Mouse (Mus musculus) forebrain, embryonic 14.5 days (tissue): ENCODE measurements around the gene Il4ra. TPM values are rescaled to one million over a fixed set of nuclear protein-coding genes. Genes with fewer than 3 reads are reported as not detected.

Experiments
- ATAC-seq: fragments of 200-750 bp; cut with Nextera tagmentation; 2 replicates; pipeline ENCODE4 v1.8.0; 2017; ENCODE audit warnings: mild to moderate bottlenecking, moderate library complexity
- DNase-seq: peaks from one replicate; pipeline ENCODE4 v3.0.0-alpha.2; 2015; ENCODE audit warnings: low spot score
- H3K27ac ChIP-seq: fragments of 300-500 bp; sonication (generic); 2 replicates; pipeline ENCODE4 v1.5.1; 2014; ENCODE audit warnings: low read depth, mild to moderate bottlenecking, control low read depth, low read length, moderate library complexity
- H3K27me3 ChIP-seq: fragments of 300-500 bp; sonication (generic); replicated peaks from 2 replicates; pipeline ENCODE4 v1.6.1; 2014; ENCODE audit warnings: low read length, control low read depth, mixed read lengths; ENCODE audit not compliant: control insufficient read depth, insufficient read depth
- H3K36me3 ChIP-seq: fragments of 300-500 bp; sonication (generic); 2 replicates; pipeline ENCODE4 v1.6.1; 2014; ENCODE audit warnings: low read length, control low read depth; ENCODE audit not compliant: control insufficient read depth, insufficient read depth
- H3K4me1 ChIP-seq: fragments of 300-500 bp; sonication (generic); 2 replicates; pipeline ENCODE4 v1.6.1; 2014; ENCODE audit warnings: antibody characterized with exemption, low read length, control low read depth; ENCODE audit not compliant: control insufficient read depth, insufficient read depth
- H3K4me2 ChIP-seq: fragments of 300-500 bp; sonication (generic); 2 replicates; pipeline ENCODE4 v1.6.1; 2014; ENCODE audit warnings: mild to moderate bottlenecking, control low read depth, low read length
- H3K4me3 ChIP-seq: fragments of 300-500 bp; sonication (generic); 2 replicates; pipeline ENCODE4 v1.5.1; 2014; ENCODE audit warnings: low read depth, low read length, control low read depth
- H3K9ac ChIP-seq: fragments of 300-500 bp; sonication (generic); 2 replicates; pipeline ENCODE4 v1.6.1; 2014; ENCODE audit warnings: mild to moderate bottlenecking, low read length, control low read depth, moderate library complexity
- H3K9me3 ChIP-seq: fragments of 300-500 bp; sonication (generic); replicated peaks from 2 replicates; pipeline ENCODE4 v1.6.1; 2016; ENCODE audit warnings: low read length, control low read depth, mixed read lengths; ENCODE audit not compliant: control insufficient read depth
- WGBS: fragments of 180-500 bp; shearing (Covaris S2); extraction: QIAGEN DNeasy Blood & Tissue Kit; methylation state at CpG from one replicate; pipeline ENCODE4 v1.1.7; 2014; 5-methylcytosine and 5-hydroxymethylcytosine counted together
- polyA plus RNA-seq: library from polyadenylated mRNA; unstranded; fragments of >200 nt; fragmentation: Nextera tagmentation; extraction: Ambion mirVana; gene quantifications from 2 replicates; pipeline ENCODE4 v1.2.1, GENCODE M21; 2014

The Il4ra gene
- polyA plus RNA-seq, 1 experiment from 2014 or later, result 1.1 TPM

DNA sequence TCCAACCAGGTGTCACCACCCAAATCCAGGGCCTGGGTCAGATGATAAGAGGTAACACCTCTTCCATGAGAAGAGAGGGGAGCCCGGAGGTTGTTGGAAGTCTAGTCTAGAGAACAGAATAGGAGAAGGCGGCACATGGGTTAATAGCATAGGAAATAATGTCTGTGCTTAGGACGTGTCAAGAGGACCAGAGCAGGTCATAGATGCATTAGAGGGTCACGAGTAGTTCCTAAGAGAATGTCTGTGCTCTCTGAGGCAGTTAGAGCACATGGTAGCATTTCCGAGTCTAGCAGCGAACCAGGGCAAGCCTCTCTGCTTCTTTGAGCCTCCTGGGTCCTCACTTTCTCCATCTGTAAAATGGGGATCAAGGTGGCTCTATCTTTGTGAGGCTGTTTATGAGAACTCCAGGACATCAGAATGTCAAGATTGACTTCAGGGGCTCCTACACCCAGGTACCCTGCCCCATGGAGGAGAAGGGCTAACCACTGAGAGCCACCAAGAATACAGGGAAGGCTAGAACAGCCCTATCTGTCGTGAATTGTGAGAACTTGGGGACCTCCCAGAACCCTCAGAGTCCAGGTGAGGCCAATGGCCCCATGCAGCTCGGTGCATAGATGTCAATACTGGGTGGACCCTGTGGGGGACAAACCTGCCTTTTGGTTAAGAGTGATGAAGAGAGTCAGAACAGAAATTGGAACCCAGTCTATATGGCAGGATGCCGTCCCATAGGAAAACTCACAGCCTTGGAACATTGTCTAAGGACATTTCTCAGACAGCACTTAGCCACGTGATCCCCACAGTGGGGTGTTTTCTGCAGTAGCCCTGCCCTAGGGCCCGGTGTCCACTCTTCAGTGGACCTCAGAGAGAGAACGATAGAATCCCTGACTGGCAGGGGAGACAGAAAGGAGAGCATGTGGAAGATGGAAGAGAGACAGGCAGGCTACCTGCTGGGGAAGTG is 52.7 kb downstream of the Il4ra start:
- 78% methylated on average over 12 of the region's 12 CpGs for whole genome bisulfite sequencing
- DNase-seq (no peak), ATAC-seq (no peak)
- H3K9ac ChIP-seq, result no peak overlapping the region
- no peak overlapping the region for H3K4me3 ChIP-seq
- no peaks in the 10 kb centered on the region for H3K9me3 ChIP-seq
- H3K4me2 ChIP-seq, result no peak overlapping the region
- H3K4me1 ChIP-seq, result no peaks in the 10 kb centered on the region
- no peaks in the 10 kb centered on the region for H3K27me3 ChIP-seq
- H3K27ac ChIP-seq, result no peak overlapping the region
- H3K36me3 ChIP-seq, result no peaks in the 10 kb centered on the region

DNA sequence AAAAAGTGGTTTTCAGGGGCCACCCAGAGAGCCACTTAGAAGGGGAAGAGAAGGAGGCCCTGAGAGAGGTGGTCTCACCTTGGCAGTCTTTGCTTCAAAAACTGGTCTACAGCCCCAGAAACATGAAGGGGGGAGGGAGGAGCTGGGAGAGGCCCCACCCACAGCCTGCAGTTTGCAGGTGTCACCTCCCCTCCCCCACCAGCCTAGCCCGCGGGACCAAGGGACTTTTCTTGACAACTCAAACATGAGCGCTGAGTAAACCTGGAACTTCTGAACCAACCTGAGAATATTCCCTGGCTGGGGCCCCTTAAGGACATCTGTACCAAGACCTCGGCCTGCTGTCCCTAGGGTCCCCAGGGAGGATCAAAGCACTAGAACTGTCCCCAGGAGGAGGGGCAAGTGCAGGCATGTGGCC is 53.8 kb downstream of the Il4ra start:
- Histone ChIP-seq H3K36me3 (no peaks in the 10 kb centered on the region), H3K4me2 (no peak overlapping the region), H3K27me3 (no peaks in the 10 kb centered on the region), H3K9me3 (no peaks in the 10 kb centered on the region), H3K27ac (no peak overlapping the region), H3K9ac (no peak overlapping the region), H3K4me3 (no peak overlapping the region), H3K4me1 (no peaks in the 10 kb centered on the region)
- 76% methylated on average over 4 of the region's 4 CpGs for WGBS
- no peak for ATAC-seq
- DNase-seq, result no peak

DNA sequence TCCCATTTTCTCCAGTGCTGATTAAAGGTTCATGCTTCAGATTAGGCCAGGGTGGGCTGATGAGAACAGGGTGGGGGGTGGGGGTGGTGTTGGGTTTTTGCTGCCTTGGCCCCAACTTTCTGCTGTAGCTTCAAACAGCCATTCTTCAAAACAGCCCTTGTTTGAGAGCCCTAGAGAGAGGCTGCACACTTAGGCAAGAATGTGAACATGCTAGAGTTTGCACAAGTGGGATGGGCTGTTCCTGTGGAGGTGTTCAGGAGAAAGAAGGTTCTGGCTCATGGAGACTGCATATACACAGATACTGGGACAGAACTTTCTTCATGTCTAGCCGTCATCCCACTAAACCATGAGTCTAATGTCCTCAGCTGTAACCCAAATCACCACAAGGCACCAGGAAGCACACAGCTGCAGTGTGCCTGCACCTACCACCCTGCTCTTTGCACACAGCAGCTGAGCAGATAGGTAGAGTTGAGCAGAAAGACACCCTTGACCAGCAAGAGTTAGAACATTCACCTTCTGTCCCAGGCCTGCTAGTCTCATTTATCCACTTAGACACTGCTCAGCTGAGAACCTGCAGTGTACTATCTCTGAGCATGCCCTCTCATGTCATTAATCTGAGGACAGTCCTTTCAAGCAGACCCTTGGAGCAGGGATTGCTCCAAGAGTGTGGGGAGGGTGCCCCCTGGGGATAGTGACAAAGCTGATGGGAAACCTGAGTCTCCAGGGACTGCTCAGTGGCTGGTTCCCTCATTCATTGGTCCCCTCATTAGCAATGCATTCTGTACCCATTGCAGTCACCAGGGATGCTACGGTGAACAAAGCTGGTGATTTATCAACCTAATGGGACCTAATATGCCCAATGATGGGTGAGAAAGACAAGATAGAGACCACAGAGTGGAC is 54.6 kb downstream of the Il4ra start:
- ATAC-seq (no peak), DNase-seq (no peak)
- H3K9me3 ChIP-seq, result no peaks in the 10 kb centered on the region
- no peak overlapping the region for H3K4me2 ChIP-seq
- no peak overlapping the region for H3K9ac ChIP-seq
- no peak overlapping the region for H3K4me3 ChIP-seq
- H3K4me1 ChIP-seq, result no peaks in the 10 kb centered on the region
- H3K27me3 ChIP-seq, result no peaks in the 10 kb centered on the region
- H3K36me3 ChIP-seq, result no peaks in the 10 kb centered on the region
- no peak overlapping the region for H3K27ac ChIP-seq
- WGBS, result 66% methylated on average over 2 of the region's 2 CpGs

DNA sequence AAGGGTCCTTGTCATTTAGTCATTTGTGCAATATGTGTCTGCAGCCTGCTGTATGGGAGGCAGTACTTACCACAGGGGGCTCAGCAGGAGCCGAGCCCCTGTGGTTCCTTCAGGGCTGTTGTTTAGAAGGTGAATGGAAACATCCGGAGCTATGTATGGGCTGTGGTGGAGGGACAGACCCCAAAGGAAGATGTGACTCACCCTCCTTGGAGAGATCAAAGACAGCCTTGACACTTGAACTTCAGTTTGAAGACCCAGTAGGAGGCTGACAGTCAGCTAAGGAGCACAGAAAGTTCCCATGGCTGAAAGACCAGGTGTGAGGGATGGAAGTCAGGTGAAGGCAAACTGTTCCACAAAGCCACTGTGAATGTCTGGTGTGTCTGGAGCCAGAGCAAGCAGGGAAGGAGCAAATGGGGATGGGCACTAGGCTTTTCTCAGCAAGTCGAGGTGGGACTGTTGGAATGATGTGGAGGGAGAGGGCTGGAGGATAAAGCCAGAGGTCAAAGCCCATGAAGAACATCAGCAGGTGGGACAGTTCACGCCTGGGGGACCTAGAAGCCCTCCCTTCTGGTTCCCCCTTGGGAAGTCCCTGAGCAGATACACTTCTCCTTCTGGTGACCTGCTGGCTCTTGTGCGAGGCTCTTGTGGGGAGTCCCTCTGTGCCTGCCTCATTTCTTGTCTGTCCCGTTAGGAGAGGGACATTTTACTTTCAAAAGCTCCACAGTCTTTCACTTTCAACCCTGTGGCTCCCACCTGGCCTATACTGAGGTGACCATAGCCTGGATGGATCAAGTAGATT is 55.7 kb downstream of the Il4ra start:
- H3K27ac ChIP-seq, result no peak overlapping the region
- no peak overlapping the region for H3K9ac ChIP-seq
- ATAC-seq (no peak), DNase-seq (no peak)
- H3K4me2 ChIP-seq, result no peak overlapping the region
- H3K4me1 ChIP-seq, result no peaks in the 10 kb centered on the region
- 68% methylated on average over 6 of the region's 6 CpGs for WGBS
- no peaks in the 10 kb centered on the region for H3K27me3 ChIP-seq
- no peaks in the 10 kb centered on the region for H3K36me3 ChIP-seq
- H3K9me3 ChIP-seq, result no peaks in the 10 kb centered on the region
- H3K4me3 ChIP-seq, result no peak overlapping the region

DNA sequence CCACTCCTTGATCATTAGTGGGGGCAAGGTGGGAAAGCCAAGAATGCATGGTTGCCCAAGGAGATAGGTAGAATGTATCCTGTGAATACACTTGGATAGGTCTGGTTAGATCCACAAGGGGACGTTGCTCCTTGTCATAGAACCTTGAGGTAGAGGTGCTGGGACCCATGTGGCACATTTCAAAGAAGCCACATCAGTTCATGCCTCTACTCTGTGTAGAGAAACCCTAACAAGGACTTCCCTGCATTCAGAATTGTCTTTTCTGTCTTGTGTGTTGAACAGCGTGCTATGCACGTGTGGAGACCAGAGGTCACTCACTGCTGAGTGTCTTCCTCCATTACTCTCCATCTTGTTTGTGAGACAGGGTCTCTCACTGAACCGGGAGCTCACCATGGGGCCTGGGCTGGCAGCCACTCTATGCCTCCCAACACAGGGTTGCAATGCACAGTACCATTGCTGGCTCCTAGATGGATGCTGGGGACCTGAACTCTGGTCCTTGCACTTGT is 56.3 kb downstream of the Il4ra start:
- H3K4me3 ChIP-seq, result no peak overlapping the region
- no peak overlapping the region for H3K9ac ChIP-seq
- H3K4me2 ChIP-seq, result no peak overlapping the region
- no peak overlapping the region for H3K27ac ChIP-seq
- no peak for DNase-seq
- no peaks in the 10 kb centered on the region for H3K4me1 ChIP-seq
- no peaks in the 10 kb centered on the region for H3K9me3 ChIP-seq
- no peak for ATAC-seq
- no peaks in the 10 kb centered on the region for H3K36me3 ChIP-seq
- WGBS, result 91% methylated on average over 4 of the region's 4 CpGs
- no peaks in the 10 kb centered on the region for H3K27me3 ChIP-seq

DNA sequence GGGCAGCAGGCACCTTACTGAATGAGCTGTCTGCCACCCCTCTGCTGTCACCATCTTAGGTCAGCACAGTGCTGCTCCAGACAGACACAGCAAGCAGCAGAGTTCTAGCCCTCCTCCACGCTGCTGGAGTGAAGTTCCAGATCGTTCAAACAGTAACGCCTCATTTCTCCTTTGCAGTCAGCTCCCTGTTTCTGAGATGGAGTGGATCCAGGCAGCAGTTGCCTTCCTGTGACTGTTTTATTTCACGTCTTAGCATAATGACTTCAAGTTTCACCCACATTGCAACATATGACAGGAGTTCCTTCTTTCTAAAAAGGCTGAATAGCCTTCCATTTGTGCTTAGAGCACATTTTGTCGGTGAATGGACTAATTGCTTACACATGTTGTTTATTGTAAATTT is 61.7 kb downstream of the Il4ra start:
- Histone ChIP-seq H3K36me3 (no peaks in the 10 kb centered on the region), H3K4me1 (no peaks in the 10 kb centered on the region), H3K9ac (no peak overlapping the region), H3K9me3 (no peaks in the 10 kb centered on the region), H3K4me2 (no peak overlapping the region), H3K4me3 (no peak overlapping the region), H3K27me3 (no peaks in the 10 kb centered on the region), H3K27ac (no peak overlapping the region)
- ATAC-seq (no peak), DNase-seq (no peak)
- WGBS, result 82% methylated on average over 5 of the region's 5 CpGs

DNA sequence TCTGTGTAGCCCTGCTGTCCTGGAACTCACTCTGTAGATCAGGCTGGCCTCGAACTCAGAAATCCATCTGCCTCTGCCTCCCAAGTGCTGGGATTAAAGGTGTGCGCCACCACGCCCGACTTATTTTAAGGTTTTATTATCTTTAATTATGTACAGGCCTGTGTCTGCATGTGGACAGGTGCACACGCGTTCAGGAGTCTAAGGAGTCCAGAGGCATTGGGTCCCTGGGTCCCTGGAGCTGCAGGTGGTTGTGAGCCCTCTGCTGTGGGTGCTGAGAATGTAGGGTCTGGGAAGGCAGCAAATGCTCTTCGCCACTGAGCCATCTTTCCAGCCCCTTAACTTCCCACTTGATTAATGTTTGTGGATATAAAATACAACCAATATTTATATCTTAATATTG is 63.5 kb downstream of the Il4ra start:
- WGBS, result 95% methylated on average over 7 of the region's 7 CpGs
- H3K9me3 ChIP-seq, result no peaks in the 10 kb centered on the region
- no peak for ATAC-seq
- no peak for DNase-seq
- H3K9ac ChIP-seq, result no peak overlapping the region
- H3K4me3 ChIP-seq, result no peak overlapping the region
- H3K27me3 ChIP-seq, result no peaks in the 10 kb centered on the region
- H3K27ac ChIP-seq, result no peak overlapping the region
- H3K36me3 ChIP-seq, result no peaks in the 10 kb centered on the region
- H3K4me2 ChIP-seq, result no peak overlapping the region
- H3K4me1 ChIP-seq, result no peaks in the 10 kb centered on the region

DNA sequence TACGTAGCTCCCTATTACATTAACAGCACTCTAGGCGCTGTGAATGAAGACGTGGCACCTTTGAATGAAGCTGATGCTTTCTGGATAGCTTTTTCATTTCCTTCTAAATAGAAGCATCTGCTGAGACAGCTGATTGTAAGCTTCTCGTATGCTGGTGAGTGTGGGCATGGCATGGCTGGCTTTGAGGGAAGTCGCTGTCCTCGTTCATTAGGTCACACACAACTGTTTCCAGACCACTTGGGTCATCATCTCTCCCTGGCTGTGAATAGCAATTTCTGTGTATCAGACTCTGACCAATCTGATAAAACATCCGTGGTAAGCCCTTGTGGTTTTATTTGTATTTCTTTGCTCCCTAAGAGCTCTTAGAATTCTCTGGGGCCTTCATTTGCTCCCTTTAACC is 66.1 kb downstream of the Il4ra start:
- Histone ChIP-seq H3K4me2 (no peak overlapping the region), H3K27me3 (no peaks in the 10 kb centered on the region), H3K9me3 (no peaks in the 10 kb centered on the region), H3K4me1 (no peaks in the 10 kb centered on the region), H3K4me3 (no peak overlapping the region), H3K9ac (no peak overlapping the region), H3K36me3 (no peaks in the 10 kb centered on the region), H3K27ac (no peak overlapping the region)
- DNase-seq, result no peak
- no peak for ATAC-seq
- 89% methylated on average over 7 of the region's 7 CpGs for WGBS
